Mouse (Mus musculus) embryonic facial prominence, embryonic 13.5 days (tissue): ENCODE measurements around the gene Nav1. TPM values are rescaled to one million over a fixed set of nuclear protein-coding genes. Genes with fewer than 3 reads are reported as not detected.

Source experiments
- ATAC-seq: fragments of 200-750 bp; cut with Nextera tagmentation; 2 replicates; pipeline ENCODE4 v1.8.0; 2017; ENCODE audit warnings: low read depth; ENCODE audit not compliant: insufficient number of reproducible peaks, insufficient read depth, low FRiP score, low TSS enrichment
- H3K27ac ChIP-seq: fragments of 300-500 bp; sonication (generic); 2 replicates; pipeline ENCODE4 v1.5.1; 2015; ENCODE audit warnings: moderate library complexity, mild to moderate bottlenecking, inconsistent platforms
- H3K27me3 ChIP-seq: fragments of 300-500 bp; sonication (generic); 2 replicates; pipeline ENCODE4 v1.6.1; 2015; ENCODE audit warnings: mild to moderate bottlenecking, inconsistent platforms
- H3K36me3 ChIP-seq: fragments of 300-500 bp; sonication (generic); 2 replicates; pipeline ENCODE4 v1.6.1; 2015; ENCODE audit warnings: mild to moderate bottlenecking, inconsistent platforms
- H3K4me1 ChIP-seq: fragments of 300-500 bp; sonication (generic); 2 replicates; pipeline ENCODE4 v1.6.1; 2015; ENCODE audit warnings: inconsistent platforms
- H3K4me2 ChIP-seq: fragments of 300-500 bp; sonication (generic); 2 replicates; pipeline ENCODE4 v1.6.1; 2015; ENCODE audit warnings: moderate library complexity, mild to moderate bottlenecking, inconsistent platforms
- H3K4me3 ChIP-seq: fragments of 300-500 bp; sonication (generic); 2 replicates; pipeline ENCODE4 v1.5.1; 2015; ENCODE audit warnings: mild to moderate bottlenecking, inconsistent platforms
- H3K9ac ChIP-seq: fragments of 300-500 bp; sonication (generic); 2 replicates; pipeline ENCODE4 v1.6.1; 2015; ENCODE audit warnings: mild to moderate bottlenecking, inconsistent platforms
- H3K9me3 ChIP-seq: fragments of 300-500 bp; sonication (generic); 2 replicates; pipeline ENCODE4 v1.6.1; 2016; ENCODE audit warnings: inconsistent platforms
- WGBS: fragments of 180-500 bp; shearing (Covaris S2); methylation state at CpG from one replicate; pipeline ENCODE4 v1.1.7; 2015; ENCODE audit warnings: mixed read lengths; 5-methylcytosine and 5-hydroxymethylcytosine counted together
- polyA plus RNA-seq: library from polyadenylated mRNA; unstranded; fragments of >200 nt; fragmentation: Nextera tagmentation; extraction: Ambion mirVana; gene quantifications from 2 replicates; pipeline ENCODE4 v1.2.1, GENCODE M21; 2015

Gene Nav1
- 11.6 and 12.9 TPM in 2 replicates for polyA plus RNA-seq

DNA sequence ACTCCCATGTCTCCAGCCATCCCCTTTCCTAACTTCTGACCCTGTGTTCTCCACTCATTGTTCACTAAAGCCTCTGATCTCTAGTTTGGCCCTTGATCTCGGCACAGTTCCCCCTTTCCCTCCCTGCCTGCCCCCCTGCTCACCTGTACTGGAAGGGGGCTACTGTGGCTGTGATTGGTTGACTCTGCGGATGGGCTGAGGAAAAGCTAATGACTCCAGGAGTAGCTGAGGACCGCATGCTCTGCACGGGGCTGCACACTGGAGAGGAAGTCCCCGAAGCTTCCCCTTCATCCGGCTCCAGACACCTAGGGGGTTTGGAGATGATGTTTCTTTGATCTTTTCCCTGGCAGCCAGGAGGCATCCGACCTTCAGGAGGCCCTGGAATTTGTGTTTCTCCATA is at the start of gene Nav1:
TSS of gene Nav1 (minus strand) at position 277 of the 400 bp plus-strand sequence.
- no peak within 1 kb of the TSS; the same call in 1 of the 2 replicates for H3K9ac ChIP-seq
- H3K9me3 ChIP-seq: no peaks in the 10 kb centered on the region
- 39% methylated on average over 7 of the region's 7 CpGs for WGBS
- H3K4me1 ChIP-seq: peaks cover 12% of the 10 kb centered on the region
- H3K4me3 ChIP-seq: no peak within 1 kb of the TSS
- no peak for ATAC-seq
- H3K27ac ChIP-seq: no peak within 1 kb of the TSS
- no peaks in the 10 kb centered on the region for H3K36me3 ChIP-seq
- no peak within 1 kb of the TSS for H3K4me2 ChIP-seq
- no peaks in the 10 kb centered on the region for H3K27me3 ChIP-seq

DNA sequence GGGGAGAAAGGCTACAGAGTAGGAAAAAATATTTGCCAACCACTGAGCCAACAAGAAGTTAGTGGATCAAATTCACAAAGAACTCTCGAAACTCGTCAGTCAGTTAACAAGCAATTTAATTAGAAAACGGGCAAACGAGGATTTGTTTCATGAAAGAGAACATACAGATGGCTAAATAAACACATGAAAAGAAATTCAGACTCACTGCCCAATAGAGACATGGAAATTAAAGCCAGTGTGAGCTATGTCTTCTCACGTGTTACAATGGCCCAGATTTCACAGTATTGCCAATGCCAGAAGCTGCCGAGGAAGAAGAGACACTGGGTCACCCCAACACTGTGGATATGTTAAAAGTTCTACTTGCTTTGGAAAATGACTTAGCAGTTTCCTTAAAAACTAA is 46.8 kb upstream of the Nav1 start:
- H3K36me3 ChIP-seq: peaks cover 4% of the 10 kb centered on the region; the same call in 1 of the 2 replicates
- H3K4me2 ChIP-seq: no peak overlapping the region
- no peak overlapping the region for H3K4me3 ChIP-seq
- H3K9me3 ChIP-seq: peaks cover 6% of the 10 kb centered on the region; the same call in 1 of the 2 replicates
- H3K9ac ChIP-seq: no peak overlapping the region
- no peak for ATAC-seq
- no peak overlapping the region for H3K27ac ChIP-seq
- 81% methylated on average over 6 of the region's 6 CpGs for WGBS
- no peaks in the 10 kb centered on the region for H3K27me3 ChIP-seq
- 0 out of 2 replicates have a peak, but pooled peaks cover under 1% of the 10 kb centered on the region for H3K4me1 ChIP-seq

DNA sequence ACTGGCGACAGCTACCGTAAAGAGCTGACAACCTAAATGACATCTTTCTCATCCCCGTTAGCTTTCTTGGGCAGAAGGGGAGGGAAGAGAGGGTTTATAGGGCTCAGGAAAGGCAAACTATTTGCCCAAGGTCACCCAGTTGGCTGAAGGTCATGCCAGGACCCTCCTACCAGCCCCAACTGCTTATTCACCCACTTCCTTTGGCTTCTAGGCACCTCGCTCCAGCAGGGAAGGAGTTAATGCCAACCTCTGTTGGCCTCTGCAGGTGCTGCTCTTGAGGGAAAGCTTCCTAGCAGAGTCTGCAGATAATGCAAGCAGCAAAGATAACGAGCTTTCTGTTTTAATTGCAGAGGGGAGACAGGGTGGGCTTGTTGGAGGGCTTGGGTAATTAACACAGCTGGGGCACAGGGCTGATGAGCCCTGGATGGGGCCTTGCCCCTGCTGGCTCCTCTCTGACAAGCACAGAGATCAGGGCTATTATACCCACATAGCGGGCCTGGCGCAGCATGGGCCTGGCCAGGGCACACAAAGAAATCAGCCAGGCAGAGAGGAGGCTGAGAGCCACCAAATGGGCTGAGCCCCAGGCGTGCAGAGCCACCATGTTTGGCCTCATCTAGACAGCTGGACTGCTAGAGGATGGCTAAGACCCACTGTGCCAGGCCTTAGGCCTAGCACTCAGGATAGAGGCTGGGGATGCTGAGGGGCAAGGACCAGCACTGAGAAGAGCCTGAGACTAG is 38.5 kb upstream of the Nav1 start:
- Histone ChIP-seq H3K4me3 (no peak overlapping the region), H3K9ac (no peak overlapping the region), H3K27me3 (no peaks in the 10 kb centered on the region), H3K4me2 (no peak overlapping the region), H3K27ac (no peak overlapping the region), H3K36me3 (no peaks in the 10 kb centered on the region), H3K4me1 (peaks cover 6% of the 10 kb centered on the region), H3K9me3 (no peaks in the 10 kb centered on the region)
- 60% methylated on average over 8 of the region's 8 CpGs for WGBS
- no peak for ATAC-seq

DNA sequence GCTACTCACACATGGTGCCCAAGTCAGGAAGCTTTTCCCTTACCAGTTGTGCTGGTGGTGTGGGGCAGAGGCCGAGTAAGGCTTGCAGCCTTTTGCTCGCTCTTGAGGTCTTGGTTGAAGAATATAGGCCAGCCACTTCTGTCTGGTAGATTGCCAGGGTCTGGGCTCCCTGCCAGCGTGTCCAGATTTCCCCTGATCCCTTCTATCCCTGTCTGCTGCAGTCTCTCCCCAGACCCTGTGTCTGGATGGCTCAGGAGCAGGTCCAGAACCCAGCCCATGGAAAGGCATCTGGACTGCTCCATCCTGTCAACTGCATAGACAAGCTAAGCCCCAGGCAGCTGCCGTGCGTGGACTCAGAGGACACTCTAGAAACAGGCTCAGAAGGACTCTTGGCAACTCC is 37.0 kb upstream of the Nav1 start:
- Histone ChIP-seq H3K36me3 (no peaks in the 10 kb centered on the region), H3K9me3 (no peaks in the 10 kb centered on the region), H3K27ac (no peak overlapping the region), H3K9ac (no peak overlapping the region), H3K4me2 (no peak overlapping the region), H3K4me3 (no peak overlapping the region), H3K27me3 (no peaks in the 10 kb centered on the region), H3K4me1 (peaks cover 6% of the 10 kb centered on the region)
- 81% methylated on average over 5 of the region's 5 CpGs for WGBS
- ATAC-seq: no peak

DNA sequence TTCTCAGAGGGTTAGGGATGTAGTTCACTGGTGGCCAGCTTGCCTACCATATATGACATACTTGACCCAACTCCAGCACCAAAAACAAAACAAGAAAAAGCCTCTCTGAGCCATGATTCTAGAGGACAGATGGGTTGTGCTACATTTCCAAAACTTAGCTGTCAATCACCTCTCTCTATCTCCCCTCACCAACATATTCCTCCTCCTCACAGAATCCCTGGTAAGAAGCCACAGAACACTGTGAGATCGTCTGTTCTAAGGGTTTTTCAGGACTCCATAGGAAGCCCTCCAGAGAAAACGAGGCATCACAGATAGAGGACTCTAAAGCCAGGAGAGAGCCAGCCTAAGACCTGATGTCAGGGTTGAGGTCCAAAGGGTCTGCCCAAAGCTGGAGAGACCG is 36.6 kb upstream of the Nav1 start:
- no peak overlapping the region for H3K27ac ChIP-seq
- no peak overlapping the region for H3K9ac ChIP-seq
- ATAC-seq: no peak
- peaks cover 6% of the 10 kb centered on the region for H3K4me1 ChIP-seq
- no peaks in the 10 kb centered on the region for H3K36me3 ChIP-seq
- no peaks in the 10 kb centered on the region for H3K27me3 ChIP-seq
- H3K4me3 ChIP-seq: no peak overlapping the region
- 78% methylated on average over 3 of the region's 3 CpGs for WGBS
- H3K9me3 ChIP-seq: no peaks in the 10 kb centered on the region
- H3K4me2 ChIP-seq: no peak overlapping the region

DNA sequence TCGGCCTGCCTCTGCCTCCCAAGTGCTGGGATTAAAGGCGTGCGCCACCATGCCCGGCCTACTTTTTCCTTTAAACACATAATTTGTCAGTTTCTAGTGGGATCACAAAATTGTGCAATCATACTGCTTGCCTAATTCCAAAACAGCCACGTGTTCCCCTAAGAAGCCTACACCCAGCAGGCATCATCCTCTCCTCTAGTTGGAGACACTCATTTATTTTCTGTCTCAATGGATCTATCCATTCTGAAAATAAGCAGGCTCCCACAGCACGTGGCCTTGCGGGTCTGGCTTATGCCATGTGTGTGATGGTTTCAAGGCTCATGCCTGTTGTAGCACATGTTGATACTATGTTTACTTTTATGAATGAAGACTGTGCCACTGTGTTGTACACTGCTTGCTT is 32.8 kb upstream of the Nav1 start:
- Histone ChIP-seq H3K9me3 (no peaks in the 10 kb centered on the region), H3K27ac (no peak overlapping the region), H3K27me3 (no peaks in the 10 kb centered on the region), H3K9ac (no peak overlapping the region), H3K4me2 (no peak overlapping the region), H3K36me3 (no peaks in the 10 kb centered on the region), H3K4me1 (peaks cover 23% of the 10 kb centered on the region), H3K4me3 (no peak overlapping the region)
- ATAC-seq: no peak
- WGBS: 93% methylated on average over 7 of the region's 7 CpGs

DNA sequence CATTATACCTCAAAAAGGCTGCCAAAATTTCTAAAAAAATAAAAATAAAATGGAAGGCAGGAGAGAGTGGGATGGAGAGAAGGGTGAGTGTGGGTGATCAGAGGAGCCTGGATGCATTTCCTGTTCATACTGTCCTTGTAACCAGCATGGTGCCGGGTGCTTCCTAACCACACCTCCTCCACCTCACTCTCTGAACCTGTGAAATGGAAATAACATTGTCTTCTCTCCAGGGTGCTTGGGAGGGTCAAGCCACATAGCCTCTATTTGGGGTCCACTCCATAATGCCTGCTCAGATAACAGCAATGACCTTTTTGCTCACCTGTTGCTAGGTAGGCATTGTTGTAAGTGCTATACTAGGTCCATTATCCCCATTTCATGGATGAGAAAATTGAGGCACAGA is 32.0 kb upstream of the Nav1 start:
- Histone ChIP-seq H3K4me3 (no peak overlapping the region), H3K9ac (no peak overlapping the region), H3K4me2 (no peak overlapping the region), H3K9me3 (no peaks in the 10 kb centered on the region), H3K27ac (no peak overlapping the region), H3K4me1 (peaks cover 22% of the 10 kb centered on the region), H3K36me3 (no peaks in the 10 kb centered on the region), H3K27me3 (no peaks in the 10 kb centered on the region)
- 91% methylated on average over 1 of the region's 1 CpGs for WGBS
- ATAC-seq: no peak

DNA sequence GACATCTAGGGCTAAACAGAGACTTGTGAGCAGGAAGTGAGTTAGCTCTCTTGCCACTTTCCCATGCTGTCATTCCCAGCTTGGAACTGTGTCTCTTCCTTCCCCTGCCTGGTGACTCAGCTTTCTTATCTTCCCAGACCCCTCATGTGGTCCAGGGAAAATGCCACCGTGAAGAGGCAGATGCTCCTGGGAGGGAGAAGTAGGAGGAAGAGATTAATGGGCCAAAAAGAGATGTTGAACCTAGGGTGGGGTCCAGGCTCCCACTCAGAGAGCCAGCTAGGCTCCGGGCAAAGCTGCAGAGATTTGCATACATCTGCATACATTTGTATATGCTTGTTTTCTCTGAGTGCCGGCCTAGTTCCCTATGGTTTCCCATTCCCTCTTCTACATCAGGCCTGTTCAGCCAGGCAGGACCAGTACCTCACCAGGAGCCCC is 30.5 kb upstream of the Nav1 start:
- no peak for ATAC-seq
- no peaks in the 10 kb centered on the region for H3K9me3 ChIP-seq

DNA sequence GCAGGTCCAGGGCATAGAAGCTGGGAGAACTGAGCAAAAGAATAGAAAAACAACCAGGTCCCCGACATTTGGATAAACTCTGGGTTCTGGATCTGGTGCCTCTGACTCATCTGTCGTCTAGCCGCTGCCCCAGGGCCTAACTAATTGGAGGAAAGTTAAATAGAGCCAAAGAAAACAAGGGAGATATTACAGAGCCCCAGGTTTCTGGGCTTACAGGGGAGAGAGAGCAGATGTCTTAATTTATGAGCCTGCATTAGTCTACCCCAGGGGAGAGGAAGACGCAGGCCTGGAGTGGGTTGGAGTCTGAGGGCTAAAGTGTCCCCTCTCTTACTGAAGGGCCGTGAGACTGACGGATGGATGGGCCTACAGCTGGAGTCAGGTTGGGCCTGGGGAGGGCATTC is 29.0 kb upstream of the Nav1 start:
- no peaks in the 10 kb centered on the region for H3K9me3 ChIP-seq
- no peak overlapping the region for H3K9ac ChIP-seq
- peaks cover 30% of the 10 kb centered on the region for H3K4me1 ChIP-seq
- H3K27me3 ChIP-seq: no peaks in the 10 kb centered on the region
- 28% methylated on average over 6 of the region's 6 CpGs for WGBS
- ATAC-seq: no peak
- no peaks in the 10 kb centered on the region for H3K36me3 ChIP-seq
- H3K4me3 ChIP-seq: no peak overlapping the region
- no peak overlapping the region for H3K4me2 ChIP-seq
- no peak overlapping the region for H3K27ac ChIP-seq

More for the DNA sequence above, 30.5 kb upstream of the Nav1 start:
- Histone ChIP-seq H3K4me3 (no peak overlapping the region), H3K27ac (no peak overlapping the region), H3K36me3 (no peaks in the 10 kb centered on the region), H3K27me3 (no peaks in the 10 kb centered on the region), H3K4me1 (peaks cover 19% of the 10 kb centered on the region), H3K9ac (no peak overlapping the region), H3K4me2 (no peak overlapping the region)
- 33% methylated on average over 3 of the region's 3 CpGs for WGBS

DNA sequence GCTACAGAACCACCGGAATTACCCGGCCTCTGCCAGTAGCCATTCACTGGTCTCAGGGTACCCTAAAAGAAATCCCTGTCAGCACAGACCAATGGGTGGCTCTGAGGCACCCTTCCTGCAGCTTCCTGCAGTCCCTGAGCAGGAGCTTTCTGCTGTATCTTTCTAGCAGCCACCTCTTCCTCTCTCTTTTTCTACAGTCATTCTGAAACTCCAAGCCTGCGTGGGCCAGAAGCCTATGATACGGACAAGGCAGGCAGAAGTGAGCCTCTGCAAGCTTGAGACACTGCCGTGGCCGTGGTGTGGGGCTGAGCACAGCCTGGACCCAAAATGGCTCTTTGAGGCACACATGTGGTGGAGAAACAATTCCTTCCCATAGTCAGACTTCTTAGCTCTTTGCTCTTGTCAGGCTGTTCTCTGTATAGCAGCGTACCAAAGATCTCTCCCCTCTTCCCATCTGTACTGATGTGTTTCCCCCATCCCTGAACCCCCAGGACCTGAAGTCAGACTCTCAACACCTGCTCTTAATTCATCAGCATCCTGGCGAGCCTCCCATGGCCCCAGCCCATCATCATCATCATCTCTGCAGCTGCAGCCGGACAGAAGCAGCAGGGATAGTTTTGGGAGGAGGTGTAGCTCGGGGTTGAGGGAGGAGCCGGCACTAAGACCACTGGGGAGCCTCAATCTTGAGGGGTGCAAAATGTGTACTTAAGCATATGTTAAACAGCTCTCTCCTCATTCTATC is 28.4 kb upstream of the Nav1 start:
- H3K9ac ChIP-seq: no peak overlapping the region
- no peak overlapping the region for H3K4me2 ChIP-seq
- no peaks in the 10 kb centered on the region for H3K9me3 ChIP-seq
- WGBS: 63% methylated on average over 11 of the region's 11 CpGs
- H3K4me3 ChIP-seq: no peak overlapping the region
- H3K4me1 ChIP-seq: peaks cover 30% of the 10 kb centered on the region
- H3K36me3 ChIP-seq: no peaks in the 10 kb centered on the region
- H3K27me3 ChIP-seq: no peaks in the 10 kb centered on the region
- ATAC-seq: no peak
- no peak overlapping the region for H3K27ac ChIP-seq

DNA sequence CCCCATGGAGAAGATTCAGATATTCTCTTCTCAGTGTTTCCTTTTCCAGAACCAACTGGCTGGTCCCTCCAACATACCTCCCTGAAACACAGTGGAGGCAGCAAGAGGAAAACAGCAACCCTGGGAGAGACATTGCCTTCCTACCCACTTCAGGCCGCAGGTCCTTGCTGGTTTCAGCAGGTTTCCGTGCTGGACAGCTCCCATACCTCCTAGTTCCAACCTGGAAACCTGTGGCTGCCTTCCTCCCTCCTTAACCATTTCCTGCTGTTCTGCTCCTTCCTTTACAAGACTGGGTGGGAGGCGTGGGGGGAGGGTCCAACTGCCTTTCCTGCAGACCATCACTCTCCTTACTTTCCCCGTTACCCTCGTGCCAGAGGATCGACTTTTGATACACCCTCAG is 27.7 kb upstream of the Nav1 start:
- Histone ChIP-seq H3K4me3 (no peak overlapping the region), H3K27me3 (no peaks in the 10 kb centered on the region), H3K9ac (no peak overlapping the region), H3K4me1 (peaks cover 30% of the 10 kb centered on the region), H3K4me2 (no peak overlapping the region), H3K9me3 (no peaks in the 10 kb centered on the region), H3K27ac (no peak overlapping the region), H3K36me3 (no peaks in the 10 kb centered on the region)
- ATAC-seq: no peak
- WGBS: 9% methylated on average over 6 of the region's 6 CpGs

DNA sequence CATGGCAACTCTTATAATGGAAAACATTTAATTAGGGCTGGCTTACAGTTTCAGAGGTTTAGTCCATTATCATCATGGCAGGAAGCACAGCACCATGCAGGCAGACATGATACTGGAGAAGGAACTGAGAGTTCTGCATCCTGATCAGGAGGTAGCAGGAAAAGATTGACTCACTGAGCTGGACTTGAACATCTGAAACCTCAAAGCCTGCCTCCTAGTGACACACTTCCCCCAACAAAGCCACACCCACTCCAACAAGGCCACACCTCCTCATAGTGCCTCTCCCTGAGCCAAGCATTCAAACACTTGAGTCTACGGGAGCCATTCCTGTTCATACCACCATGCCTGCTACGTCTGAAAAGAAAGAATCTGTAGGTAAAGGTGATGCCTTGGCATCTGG is 26.8 kb upstream of the Nav1 start:
- 74% methylated on average over 2 of the region's 2 CpGs for WGBS
- H3K4me1 ChIP-seq: peaks cover 30% of the 10 kb centered on the region
- no peak overlapping the region for H3K27ac ChIP-seq
- no peak overlapping the region for H3K4me2 ChIP-seq
- H3K4me3 ChIP-seq: no peak overlapping the region
- no peaks in the 10 kb centered on the region for H3K27me3 ChIP-seq
- H3K36me3 ChIP-seq: no peaks in the 10 kb centered on the region
- H3K9me3 ChIP-seq: no peaks in the 10 kb centered on the region
- no peak overlapping the region for H3K9ac ChIP-seq
- ATAC-seq: no peak
